Mouse (Mus musculus): ENCODE measurements around the gene Fignl2. TPM values are rescaled to one million over a fixed set of nuclear protein-coding genes. Genes with fewer than 3 reads are reported as not detected.

Gene Fignl2
- polyA plus RNA-seq, 1 experiment from 2014 or later: 0.26 TPM

DNA sequence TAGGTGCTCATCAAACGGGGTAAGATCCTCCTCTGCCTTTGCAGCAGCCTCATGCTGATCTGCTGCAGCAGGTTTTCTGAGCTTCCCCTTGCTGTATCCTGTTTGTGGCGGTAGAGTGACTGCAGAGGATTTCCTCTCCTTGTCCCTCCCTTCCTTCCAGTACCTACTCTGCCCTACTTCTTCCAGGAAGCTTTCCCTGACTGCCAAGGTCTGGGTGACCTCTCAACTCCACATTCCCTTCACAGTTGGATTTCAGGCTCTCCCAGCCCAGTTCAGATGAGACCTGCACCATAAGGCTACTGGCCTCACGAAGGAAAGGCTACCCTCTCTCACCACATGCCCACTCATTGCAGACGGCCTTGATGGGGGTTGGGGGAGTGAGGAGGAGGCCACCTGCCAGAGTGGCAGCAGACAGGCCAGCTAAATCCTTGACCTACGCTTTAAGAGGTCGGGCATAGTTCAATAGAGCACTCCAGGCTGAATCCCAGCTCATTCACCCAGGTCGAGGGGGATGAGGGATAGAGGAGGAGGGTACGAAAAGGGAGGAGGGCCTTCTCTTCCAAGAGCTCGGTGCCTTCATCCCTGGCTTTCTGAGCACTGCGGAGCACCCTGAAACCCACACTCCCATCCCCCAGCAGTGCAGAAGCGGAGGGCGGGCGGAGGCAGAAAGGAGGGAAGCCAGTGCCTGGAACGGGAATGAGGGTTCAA, 13.9 kb upstream of the Fignl2 start:
- Histone ChIP-seq H3K4me1 (ENCODE audit: control insufficient read depth in 2 of 2, insufficient read depth in 2 of 2, low read length in 2 of 2) (peaks cover 0 to 9% of the 10 kb centered on the region in 2 experiments; a peak in 2 of 4 replicates), H3K27ac (replicated peaks in 1 of 2; ENCODE audit: control insufficient read depth in 1 of 2, insufficient read depth in 1 of 2, low read depth in 2 of 2, low read length in 2 of 2) (no peak overlapping the region), H3K4me2 (ENCODE audit: low read length) (no peak overlapping the region; the same call in 1 of the 2 replicates), H3K27me3 (ENCODE audit: control insufficient read depth, insufficient read depth, low read length) (no peaks in the 10 kb centered on the region), H3K36me3 (ENCODE audit: control insufficient read depth, insufficient read depth, low read length) (no peaks in the 10 kb centered on the region), H3K9ac (ENCODE audit: low read length) (no peak overlapping the region), H3K9me3 (ENCODE audit: control insufficient read depth, low read length) (no peaks in the 10 kb centered on the region), H3K4me3 (ENCODE audit: control insufficient read depth in 1 of 2, insufficient read depth in 1 of 2, low read depth in 1 of 2, low read length in 2 of 2) (no peak overlapping the region)
- ATAC-seq (ENCODE audit: insufficient number of reproducible peaks, insufficient read depth, low FRiP score, low read depth): no peak
- WGBS: 51% methylated on average over 14 of the region's 14 CpGs

DNA sequence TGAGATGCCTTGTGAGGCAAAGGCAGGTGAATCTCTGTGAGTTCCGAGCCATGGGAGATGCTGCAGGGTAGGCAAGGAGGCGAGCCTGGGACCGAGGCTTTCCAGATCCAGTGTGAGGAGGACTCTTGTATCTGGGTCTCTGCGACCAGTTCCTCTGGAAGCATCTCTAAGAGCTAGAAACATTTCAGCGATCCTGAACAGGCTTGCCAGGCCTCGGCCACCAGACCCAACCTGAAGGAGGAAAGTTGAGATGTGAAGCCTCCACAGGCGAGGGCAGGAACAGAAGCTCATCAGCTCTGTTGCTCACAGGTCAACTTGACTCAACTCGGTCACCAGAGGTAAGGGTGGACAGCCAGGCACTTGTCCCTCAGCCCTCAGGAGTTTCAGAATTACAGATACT, 13.2 kb upstream of the Fignl2 start:
- H3K27me3 ChIP-seq (ENCODE audit: control insufficient read depth, insufficient read depth, low read length): no peaks in the 10 kb centered on the region
- WGBS: 86% methylated on average over 8 of the region's 8 CpGs
- H3K4me1 ChIP-seq (ENCODE audit: control insufficient read depth in 2 of 2, insufficient read depth in 2 of 2, low read length in 2 of 2): peaks cover 0 to 9% of the 10 kb centered on the region in 2 experiments; a peak in 2 of 4 replicates
- H3K36me3 ChIP-seq (ENCODE audit: control insufficient read depth, insufficient read depth, low read length): no peaks in the 10 kb centered on the region
- no peak for ATAC-seq (ENCODE audit: insufficient number of reproducible peaks, insufficient read depth, low FRiP score, low read depth)
- no peak overlapping the region for H3K9ac ChIP-seq (ENCODE audit: low read length)
- H3K4me3 ChIP-seq (ENCODE audit: control insufficient read depth in 1 of 2, insufficient read depth in 1 of 2, low read depth in 1 of 2, low read length in 2 of 2): no peak overlapping the region
- H3K27ac ChIP-seq (replicated peaks in 1 of 2; ENCODE audit: control insufficient read depth in 1 of 2, insufficient read depth in 1 of 2, low read depth in 2 of 2, low read length in 2 of 2): no peak overlapping the region
- no peak overlapping the region for H3K4me2 ChIP-seq (ENCODE audit: low read length)
- H3K9me3 ChIP-seq (ENCODE audit: control insufficient read depth, low read length): no peaks in the 10 kb centered on the region

DNA sequence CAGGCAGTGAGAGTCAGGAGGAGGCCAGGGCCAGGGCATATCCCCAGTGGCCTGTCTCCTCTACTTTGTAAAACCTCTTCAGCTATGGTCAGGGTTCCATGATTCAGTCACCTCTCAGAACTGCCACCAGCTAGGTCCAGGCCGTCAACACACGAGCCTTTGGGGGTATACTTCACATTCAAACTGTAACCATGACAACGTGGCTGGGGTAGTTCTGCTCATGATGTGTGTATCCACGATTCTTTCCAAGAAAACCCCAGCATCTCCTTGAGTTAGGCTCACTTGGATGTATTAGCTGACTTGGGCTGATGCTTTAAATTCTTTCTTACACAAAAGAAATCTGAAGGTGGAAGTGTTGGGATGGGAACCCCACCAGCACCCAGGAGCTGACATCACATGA, 9.9 kb upstream of the Fignl2 start:
- Histone ChIP-seq H3K36me3 (ENCODE audit: control insufficient read depth, insufficient read depth, low read length) (no peaks in the 10 kb centered on the region), H3K27me3 (ENCODE audit: control insufficient read depth, insufficient read depth, low read length) (no peaks in the 10 kb centered on the region), H3K4me2 (ENCODE audit: low read length) (no peak overlapping the region), H3K9me3 (ENCODE audit: control insufficient read depth, low read length) (no peaks in the 10 kb centered on the region), H3K27ac (replicated peaks in 1 of 2; ENCODE audit: control insufficient read depth in 1 of 2, insufficient read depth in 1 of 2, low read depth in 2 of 2, low read length in 2 of 2) (no peak overlapping the region), H3K9ac (ENCODE audit: low read length) (no peak overlapping the region), H3K4me3 (ENCODE audit: control insufficient read depth in 1 of 2, insufficient read depth in 1 of 2, low read depth in 1 of 2, low read length in 2 of 2) (no peak overlapping the region), H3K4me1 (ENCODE audit: control insufficient read depth in 2 of 2, insufficient read depth in 2 of 2, low read length in 2 of 2) (peaks cover 0 to 6% of the 10 kb centered on the region in 2 experiments; a peak in 1 of 4 replicates)
- ATAC-seq (ENCODE audit: insufficient number of reproducible peaks, insufficient read depth, low FRiP score, low read depth): no peak
- 70% methylated on average over 4 of the region's 4 CpGs for WGBS

DNA sequence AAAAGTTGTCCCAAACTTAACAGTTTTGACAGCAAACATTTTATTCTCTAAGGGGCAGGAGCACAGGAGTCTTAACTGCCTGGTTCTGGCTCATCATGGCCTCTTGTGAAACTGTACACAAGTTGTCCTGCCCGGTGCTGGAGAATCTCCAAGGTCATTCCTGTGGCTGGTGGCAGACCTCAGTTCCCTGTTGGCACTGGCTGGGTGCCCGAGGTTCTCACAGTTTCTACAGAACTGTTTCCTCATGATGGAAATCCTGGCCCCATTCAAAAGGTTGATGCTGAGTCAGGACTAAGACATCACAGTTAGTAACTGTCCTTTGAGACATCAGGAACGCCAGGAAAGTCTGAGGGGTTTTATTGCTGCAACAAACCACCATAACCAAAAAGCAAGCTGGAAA, 8.6 kb upstream of the Fignl2 start:
- Histone ChIP-seq H3K4me2 (ENCODE audit: low read length) (no peak overlapping the region), H3K4me3 (ENCODE audit: control insufficient read depth in 1 of 2, insufficient read depth in 1 of 2, low read depth in 1 of 2, low read length in 2 of 2) (no peak overlapping the region), H3K27me3 (ENCODE audit: control insufficient read depth, insufficient read depth, low read length) (no peaks in the 10 kb centered on the region), H3K4me1 (ENCODE audit: control insufficient read depth in 2 of 2, insufficient read depth in 2 of 2, low read length in 2 of 2) (no peaks in the 10 kb centered on the region), H3K27ac (replicated peaks in 1 of 2; ENCODE audit: control insufficient read depth in 1 of 2, insufficient read depth in 1 of 2, low read depth in 2 of 2, low read length in 2 of 2) (no peak overlapping the region), H3K9ac (ENCODE audit: low read length) (no peak overlapping the region), H3K9me3 (ENCODE audit: control insufficient read depth, low read length) (no peaks in the 10 kb centered on the region), H3K36me3 (ENCODE audit: control insufficient read depth, insufficient read depth, low read length) (no peaks in the 10 kb centered on the region)
- WGBS: 61% methylated on average over 3 of the region's 3 CpGs
- ATAC-seq (ENCODE audit: insufficient number of reproducible peaks, insufficient read depth, low FRiP score, low read depth): no peak

DNA sequence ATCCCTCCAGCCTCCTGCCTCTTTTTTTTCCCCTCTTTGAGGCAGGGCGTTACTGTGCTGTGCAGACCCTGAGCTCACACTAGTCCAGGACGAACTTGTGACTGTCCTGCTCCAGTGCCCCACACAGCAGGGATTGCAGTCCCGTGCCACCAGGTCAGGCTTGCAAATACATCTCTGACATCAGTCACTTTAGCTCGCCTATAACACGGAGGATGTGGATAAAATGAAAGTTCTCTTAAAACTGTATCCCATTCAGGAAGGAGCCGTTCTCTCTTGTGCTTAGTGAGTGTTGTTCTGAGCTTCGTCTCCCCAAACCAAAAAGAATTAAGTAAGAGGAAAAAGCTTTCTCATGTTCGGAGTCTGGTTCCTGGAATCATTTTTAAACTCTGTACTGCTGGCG, 8.1 kb upstream of the Fignl2 start:
- Histone ChIP-seq H3K4me2 (ENCODE audit: low read length) (no peak overlapping the region), H3K9me3 (ENCODE audit: control insufficient read depth, low read length) (no peaks in the 10 kb centered on the region), H3K4me3 (ENCODE audit: control insufficient read depth in 1 of 2, insufficient read depth in 1 of 2, low read depth in 1 of 2, low read length in 2 of 2) (no peak overlapping the region), H3K9ac (ENCODE audit: low read length) (no peak overlapping the region), H3K27ac (replicated peaks in 1 of 2; ENCODE audit: control insufficient read depth in 1 of 2, insufficient read depth in 1 of 2, low read depth in 2 of 2, low read length in 2 of 2) (no peak overlapping the region), H3K36me3 (ENCODE audit: control insufficient read depth, insufficient read depth, low read length) (no peaks in the 10 kb centered on the region), H3K4me1 (ENCODE audit: control insufficient read depth in 2 of 2, insufficient read depth in 2 of 2, low read length in 2 of 2) (no peaks in the 10 kb centered on the region), H3K27me3 (ENCODE audit: control insufficient read depth, insufficient read depth, low read length) (no peaks in the 10 kb centered on the region)
- WGBS: 73% methylated on average over 9 of the region's 9 CpGs
- no peak for ATAC-seq (ENCODE audit: insufficient number of reproducible peaks, insufficient read depth, low FRiP score, low read depth)

DNA sequence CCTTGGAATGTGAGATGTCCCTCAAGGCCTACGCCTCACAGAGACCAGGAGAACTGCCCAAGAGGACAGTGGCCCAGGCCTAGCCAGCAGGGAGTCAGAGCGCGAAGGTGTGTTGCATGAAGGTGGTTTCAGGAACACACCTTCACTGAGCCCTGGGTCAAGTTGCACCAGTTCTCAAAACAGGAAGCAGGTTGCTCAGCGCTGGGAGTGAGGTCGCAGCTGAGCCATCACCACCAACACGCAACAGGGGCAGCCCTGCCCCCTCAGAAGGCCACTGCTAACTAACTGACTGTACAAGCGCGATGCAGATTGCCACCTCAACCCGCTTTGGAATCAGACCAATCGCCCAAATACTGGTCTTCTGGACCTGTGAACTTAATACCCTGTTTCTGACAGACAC, 6.1 kb upstream of the Fignl2 start:
- no peaks in the 10 kb centered on the region for H3K9me3 ChIP-seq (ENCODE audit: control insufficient read depth, low read length)
- no peak overlapping the region for H3K27ac ChIP-seq (replicated peaks in 1 of 2; ENCODE audit: control insufficient read depth in 1 of 2, insufficient read depth in 1 of 2, low read depth in 2 of 2, low read length in 2 of 2)
- H3K4me3 ChIP-seq (ENCODE audit: control insufficient read depth in 1 of 2, insufficient read depth in 1 of 2, low read depth in 1 of 2, low read length in 2 of 2): no peak overlapping the region
- no peaks in the 10 kb centered on the region for H3K36me3 ChIP-seq (ENCODE audit: control insufficient read depth, insufficient read depth, low read length)
- no peak overlapping the region for H3K9ac ChIP-seq (ENCODE audit: low read length)
- H3K27me3 ChIP-seq (ENCODE audit: control insufficient read depth, insufficient read depth, low read length): no peaks in the 10 kb centered on the region
- WGBS: 56% methylated on average over 10 of the region's 10 CpGs
- H3K4me2 ChIP-seq (ENCODE audit: low read length): no peak overlapping the region
- peaks cover 0 to 4% of the 10 kb centered on the region in 2 experiments; a peak in 2 of 4 replicates for H3K4me1 ChIP-seq (ENCODE audit: control insufficient read depth in 2 of 2, insufficient read depth in 2 of 2, low read length in 2 of 2)
- ATAC-seq (ENCODE audit: insufficient number of reproducible peaks, insufficient read depth, low FRiP score, low read depth): no peak

DNA sequence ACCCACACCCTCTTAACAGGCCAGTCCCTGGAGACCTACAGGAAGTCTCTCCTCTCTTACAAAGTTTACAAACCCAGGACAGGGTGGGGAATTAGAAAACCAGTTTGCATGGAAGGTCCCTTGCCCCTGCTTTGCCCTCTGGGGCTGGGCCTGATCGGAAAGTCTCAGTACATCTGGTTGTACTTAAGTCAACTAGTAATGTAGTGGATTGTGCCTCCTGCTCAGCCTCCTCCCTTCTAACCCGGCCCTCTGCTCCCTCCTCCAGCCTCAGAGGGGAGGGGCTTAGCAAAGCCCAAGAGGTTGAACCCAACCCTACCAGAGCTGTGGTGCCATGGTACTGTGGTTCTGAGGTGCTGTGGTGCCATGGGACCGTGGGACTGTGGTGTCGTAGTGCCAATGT, 3.9 kb upstream of the Fignl2 start:
- Histone ChIP-seq H3K9me3 (ENCODE audit: control insufficient read depth, low read length) (no peaks in the 10 kb centered on the region), H3K4me2 (ENCODE audit: low read length) (no peak overlapping the region), H3K27me3 (ENCODE audit: control insufficient read depth, insufficient read depth, low read length) (peaks cover 8% of the 10 kb centered on the region), H3K9ac (ENCODE audit: low read length) (no peak overlapping the region), H3K4me1 (ENCODE audit: control insufficient read depth in 2 of 2, insufficient read depth in 2 of 2, low read length in 2 of 2) (peaks cover 6 to 12% of the 10 kb centered on the region in 2 experiments; a peak in 3 of 4 replicates), H3K36me3 (ENCODE audit: control insufficient read depth, insufficient read depth, low read length) (no peaks in the 10 kb centered on the region), H3K4me3 (ENCODE audit: control insufficient read depth in 1 of 2, insufficient read depth in 1 of 2, low read depth in 1 of 2, low read length in 2 of 2) (no peak overlapping the region), H3K27ac (replicated peaks in 1 of 2; ENCODE audit: control insufficient read depth in 1 of 2, insufficient read depth in 1 of 2, low read depth in 2 of 2, low read length in 2 of 2) (no peak overlapping the region)
- ATAC-seq (ENCODE audit: insufficient number of reproducible peaks, insufficient read depth, low FRiP score, low read depth): no peak
- 57% methylated on average over 4 of the region's 4 CpGs for WGBS

DNA sequence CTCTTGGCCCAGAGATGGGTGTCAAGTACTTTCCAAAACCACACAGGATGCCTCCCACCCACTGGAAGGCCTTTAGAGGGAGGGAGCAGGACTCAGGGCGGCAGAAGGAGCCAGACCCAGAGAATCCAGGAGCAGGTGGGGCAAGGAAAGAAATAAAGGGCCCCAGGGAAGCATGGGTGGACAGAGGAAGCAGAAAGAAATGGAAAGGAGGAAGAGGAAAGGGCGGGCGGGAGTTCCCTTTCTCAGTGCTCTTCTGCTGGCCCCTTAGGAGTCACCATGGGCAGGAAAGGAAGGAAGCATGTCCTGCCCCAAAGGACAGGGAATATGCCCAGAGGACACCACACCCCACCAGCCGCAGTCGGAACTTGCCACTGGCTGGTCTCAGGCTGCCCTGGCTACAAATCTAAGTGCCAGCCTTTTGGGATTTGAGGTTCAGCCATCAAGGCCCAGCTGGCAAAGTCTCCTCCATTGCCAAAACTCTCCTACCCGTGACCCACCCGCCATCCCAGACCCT, 2.7 kb upstream of the Fignl2 start:
- Histone ChIP-seq H3K4me1 (ENCODE audit: control insufficient read depth in 2 of 2, insufficient read depth in 2 of 2, low read length in 2 of 2) (peaks cover 8 to 22% of the 10 kb centered on the region in 2 experiments; a peak in 3 of 4 replicates), H3K9ac (ENCODE audit: low read length) (no peak overlapping the region), H3K27me3 (ENCODE audit: control insufficient read depth, insufficient read depth, low read length) (peaks cover 19% of the 10 kb centered on the region), H3K9me3 (ENCODE audit: control insufficient read depth, low read length) (no peaks in the 10 kb centered on the region), H3K4me3 (ENCODE audit: control insufficient read depth in 1 of 2, insufficient read depth in 1 of 2, low read depth in 1 of 2, low read length in 2 of 2) (no peak overlapping the region), H3K27ac (replicated peaks in 1 of 2; ENCODE audit: control insufficient read depth in 1 of 2, insufficient read depth in 1 of 2, low read depth in 2 of 2, low read length in 2 of 2) (no peak overlapping the region), H3K4me2 (ENCODE audit: low read length) (no peak overlapping the region), H3K36me3 (ENCODE audit: control insufficient read depth, insufficient read depth, low read length) (no peaks in the 10 kb centered on the region)
- ATAC-seq (ENCODE audit: insufficient number of reproducible peaks, insufficient read depth, low FRiP score, low read depth): no peak
- WGBS: 82% methylated on average over 7 of the region's 7 CpGs

All from heart, embryonic 14.5 days (tissue).